Mouse (Mus musculus) small intestine, adult 2 months (tissue): ENCODE measurements around the gene B4galnt1. TPM values are rescaled to one million over a fixed set of nuclear protein-coding genes. Genes with fewer than 3 reads are reported as not detected.

ENCODE experiments used
- H3K27ac ChIP-seq: fragments of 200-500 bp; 2 replicates; pipeline ENCODE4 v1.5.1; 2012; ENCODE audit warnings: low read depth, low read length, control low read depth, inconsistent platforms; ENCODE audit not compliant: insufficient read depth
- H3K27me3 ChIP-seq: fragments of 200-500 bp; 2 replicates; pipeline ENCODE4 v1.6.1; 2012; ENCODE audit warnings: mild to moderate bottlenecking, moderate library complexity, low read length, inconsistent platforms; ENCODE audit not compliant: control insufficient read depth, insufficient read depth
- H3K36me3 ChIP-seq: fragments of 200-500 bp; 2 replicates; pipeline ENCODE4 v1.6.1; 2012; ENCODE audit warnings: mild to moderate bottlenecking, low read length, control low read depth, inconsistent platforms; ENCODE audit not compliant: control insufficient read depth, insufficient read depth
- H3K4me1 ChIP-seq: fragments of 200-500 bp; 2 replicates; pipeline ENCODE4 v1.6.1; 2012; ENCODE audit warnings: low read length, inconsistent platforms, mixed read lengths; ENCODE audit not compliant: control insufficient read depth, insufficient read depth, insufficient read length
- H3K4me3 ChIP-seq: fragments of 200-500 bp; 2 replicates; pipeline ENCODE4 v1.5.1; 2012; ENCODE audit warnings: low read depth, mild to moderate bottlenecking, control low read depth, inconsistent platforms, low read length, moderate library complexity
- CTCF ChIP-seq: fragments of 200-500 bp; IDR thresholded peaks from 2 replicates; pipeline ENCODE4 v1.5.1; 2012; ENCODE audit warnings: low read depth, mild to moderate bottlenecking, control low read depth, inconsistent platforms, low read length, moderate library complexity, mixed read lengths; ENCODE audit not compliant: insufficient replicate concordance, insufficient read length; ENCODE audit errors: extremely low read depth
- POLR2A ChIP-seq: fragments of 200-500 bp; IDR thresholded peaks from 2 replicates; pipeline ENCODE4 v1.6.1; 2012; ENCODE audit warnings: low read depth, mild to moderate bottlenecking, control low read depth, inconsistent platforms, low read length, moderate library complexity
- WGBS: fragments of 180-500 bp; shearing (Covaris S2); methylation state at CpG from one replicate; pipeline ENCODE4 v1.1.7; 2018; 5-methylcytosine and 5-hydroxymethylcytosine counted together
- polyA plus RNA-seq: library from polyadenylated mRNA; depleted of rRNA; stranded (reverse); fragments of >200 nt; gene quantifications from 2 replicates; pipeline ENCODE4 v1.2.3, GENCODE M21; 2012

The B4galnt1 gene
- polyA plus RNA-seq, 1 experiment, result 484 TPM

GRCm38 (mm10) chr10:127177719-127178118 lies 12.7 kb downstream of the B4galnt1 start:
- H3K27ac ChIP-seq, result no peak overlapping the region
- peaks cover 9% of the 10 kb centered on the region for H3K4me1 ChIP-seq
- TF ChIP-seq POLR2A, result no peak
- peak; percentile 91; the same call in 1 of the 2 replicates for TF ChIP-seq CTCF
- WGBS, result 2% methylated on average over 23 of the region's 23 CpGs
- H3K4me3 ChIP-seq, result peak overlapping the region; percentile 48
- peaks cover 48% of the 10 kb centered on the region for H3K27me3 ChIP-seq
- peaks cover 4% of the 10 kb centered on the region; the same call in 1 of the 2 replicates for H3K36me3 ChIP-seq

DNA sequence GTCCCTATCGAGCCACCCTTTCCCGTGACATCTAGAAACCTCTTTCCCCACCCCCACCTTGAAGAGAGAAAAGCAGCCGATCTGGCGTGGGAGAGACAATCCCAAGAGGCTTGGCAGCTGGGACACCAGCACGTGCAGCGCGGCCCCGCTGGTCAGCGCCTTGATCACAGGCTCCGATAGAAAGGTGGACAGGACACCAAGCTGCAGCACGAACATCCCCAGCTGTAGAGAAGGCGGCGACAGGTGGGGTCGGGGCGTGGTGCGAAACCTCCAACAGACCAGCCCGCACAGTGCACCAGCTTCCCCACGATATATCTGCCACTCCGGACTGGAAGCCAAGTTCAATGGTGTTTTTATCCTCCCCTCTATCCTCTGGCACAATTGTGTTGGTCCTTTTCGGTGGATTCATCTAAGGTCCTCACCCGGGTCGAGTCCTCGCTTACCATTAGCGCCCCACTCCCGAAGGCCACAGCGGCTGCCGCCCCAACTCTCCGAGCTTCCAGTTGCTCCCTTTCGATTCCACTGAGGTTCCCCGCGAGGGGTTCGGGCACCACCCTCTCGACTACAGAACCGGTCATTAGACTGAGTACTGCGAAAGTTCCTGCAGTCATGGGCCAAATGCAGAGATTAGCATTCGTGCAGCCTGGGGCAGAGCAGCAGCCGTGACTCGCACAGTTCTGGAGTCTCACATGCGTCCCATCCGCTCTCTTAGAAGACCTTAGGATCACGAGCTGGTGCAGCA lies 13.4 kb downstream of the B4galnt1 start:
- WGBS, result 4% methylated on average over 41 of the region's 41 CpGs
- peak overlapping the region; percentile 48 for H3K4me3 ChIP-seq
- H3K4me1 ChIP-seq, result peaks cover 9% of the 10 kb centered on the region

GRCm38 (mm10) chr10:127179871-127180694 lies 15.1 kb downstream of the B4galnt1 start, which contains the start of gene Slc26a10:
TSS of gene Slc26a10 (minus strand) at chr10:127180645.
- Histone ChIP-seq H3K4me1 (peaks cover 13% of the 10 kb centered on the region), H3K27me3 (peaks cover 56% of the 10 kb centered on the region), H3K36me3 (no peaks in the 10 kb centered on the region), H3K27ac (no peak within 1 kb of the TSS), H3K4me3 (peak within 1 kb of the TSS; percentile 2; the same call in 1 of the 2 replicates)
- no peak for TF ChIP-seq POLR2A
- no peak for TF ChIP-seq CTCF
- 3% methylated on average over 34 of the region's 34 CpGs for WGBS

More for the DNA sequence above, 13.4 kb downstream of the B4galnt1 start:
- Histone ChIP-seq H3K36me3 (no peaks in the 10 kb centered on the region), H3K27me3 (peaks cover 53% of the 10 kb centered on the region), H3K27ac (no peak overlapping the region)
- 0 out of 2 replicates have a peak, but pooled peaks have one; percentile 5 for TF ChIP-seq CTCF
- no peak for TF ChIP-seq POLR2A

DNA sequence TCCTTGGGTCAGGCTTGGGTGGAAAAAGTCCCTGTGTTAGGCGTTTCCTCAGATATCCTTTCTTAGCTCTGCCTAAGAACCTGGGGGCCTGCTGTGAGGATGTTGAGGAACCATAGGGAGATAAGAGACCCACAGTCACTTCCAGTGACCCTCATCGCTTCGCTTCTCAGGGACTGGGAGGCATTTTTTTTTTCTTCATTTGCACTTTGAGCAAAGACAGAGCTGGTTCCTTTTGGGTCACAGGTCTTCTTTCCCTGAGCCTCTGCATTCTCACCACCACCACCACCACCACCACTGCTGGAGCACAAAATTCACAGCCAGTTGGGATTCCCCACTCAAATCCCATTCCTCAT lies 15.6 kb downstream of the B4galnt1 start:
- Histone ChIP-seq H3K27ac (no peak overlapping the region), H3K4me3 (no peak overlapping the region), H3K36me3 (no peaks in the 10 kb centered on the region), H3K4me1 (peaks cover 13% of the 10 kb centered on the region), H3K27me3 (peaks cover 56% of the 10 kb centered on the region)
- TF ChIP-seq POLR2A (no peak), CTCF (no peak)
- 57% methylated on average over 3 of the region's 3 CpGs for WGBS

GRCm38 (mm10) chr10:127181566-127181965 lies 16.5 kb downstream of the B4galnt1 start:
- TF ChIP-seq POLR2A (no peak), CTCF (no peak)
- no peak overlapping the region for H3K27ac ChIP-seq
- H3K36me3 ChIP-seq, result no peaks in the 10 kb centered on the region
- H3K27me3 ChIP-seq, result peaks cover 55% of the 10 kb centered on the region
- 65% methylated on average over 6 of the region's 6 CpGs for WGBS
- no peak overlapping the region for H3K4me3 ChIP-seq
- peaks cover 13% of the 10 kb centered on the region for H3K4me1 ChIP-seq

- H3K36me3 ChIP-seq, result no peaks in the 10 kb centered on the region
- H3K27me3 ChIP-seq, result peaks cover 56% of the 10 kb centered on the region
- no peak overlapping the region for H3K27ac ChIP-seq
- TF ChIP-seq CTCF, result no peak
- TF ChIP-seq POLR2A, result no peak
- WGBS, result 86% methylated on average over 4 of the region's 4 CpGs
- no peak overlapping the region for H3K4me3 ChIP-seq
- H3K4me1 ChIP-seq, result peaks cover 13% of the 10 kb centered on the region
Observed at GRCm38 (mm10) chr10:127182624-127183023, 17.6 kb downstream of the B4galnt1 start.

- peak overlapping the region; percentile 8; the same call in 1 of the 2 replicates for H3K4me3 ChIP-seq
- no peak overlapping the region for H3K27ac ChIP-seq
- TF ChIP-seq POLR2A, result no peak
- no peak for TF ChIP-seq CTCF
- H3K4me1 ChIP-seq, result peaks cover 7% of the 10 kb centered on the region; the same call in 1 of the 2 replicates
- 12% methylated on average over 20 of the region's 20 CpGs for WGBS
- peaks cover 57% of the 10 kb centered on the region for H3K27me3 ChIP-seq
- no peaks in the 10 kb centered on the region for H3K36me3 ChIP-seq
Observed at GRCm38 (mm10) chr10:127183759-127184158, 18.7 kb downstream of the B4galnt1 start.
